Mouse (Mus musculus) liver, embryonic 14.5 days (tissue): Measurements from ENCODE around the gene Arrb1.

Experiments used
- CTCF ChIP-seq: IDR thresholded peaks from 2 replicates; pipeline ENCODE4 v1.5.1; 2016; ENCODE audit warnings: antibody characterized with exemption, low read depth, control low read depth
- EP300 ChIP-seq: IDR thresholded peaks from 2 replicates; pipeline ENCODE4 v1.6.1; 2016; ENCODE audit warnings: antibody characterized with exemption, low read depth

DNA sequence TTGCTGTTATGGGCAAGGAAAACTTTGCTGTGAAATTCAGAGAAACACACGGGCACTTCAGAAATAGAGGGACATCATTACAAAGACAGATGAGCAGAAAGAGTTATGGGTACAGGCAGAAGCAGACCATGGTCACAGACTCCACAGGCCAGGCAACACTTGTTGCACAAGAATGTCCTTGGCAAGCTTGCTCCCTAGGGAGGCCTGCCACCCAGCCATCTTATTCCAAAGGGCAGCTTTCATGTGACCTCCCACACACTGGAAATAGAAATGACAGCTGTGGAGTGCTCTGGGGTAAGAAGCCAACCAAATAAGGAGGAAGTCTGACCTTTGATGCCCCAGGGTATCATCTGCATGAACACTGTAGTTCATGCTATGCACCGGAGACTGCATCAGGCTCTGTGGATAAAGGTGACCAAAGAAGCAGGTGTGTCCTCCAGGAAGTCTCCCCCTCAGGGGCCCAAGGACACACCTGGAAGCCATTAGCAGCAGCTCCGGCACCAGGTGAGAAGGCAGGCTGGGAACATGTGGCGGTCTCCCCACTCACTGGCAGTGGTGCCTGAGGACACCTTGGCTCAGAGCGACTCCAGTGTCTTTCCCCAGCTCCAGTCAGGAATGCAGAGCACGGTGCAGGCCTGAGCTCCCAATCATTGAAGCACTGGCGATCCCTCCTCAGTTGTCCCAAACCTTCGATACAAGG lies 98.8 kb downstream of the Arrb1 start:
- TF ChIP-seq CTCF: no peak
- no peak for TF ChIP-seq EP300
